Mouse (Mus musculus): Measurements from ENCODE around the gene Unk. TPM values are rescaled to one million over a fixed set of nuclear protein-coding genes. Genes with fewer than 3 reads are reported as not detected.

Gene Unk
- total and polyA plus RNA-seq, 3 experiments = 21.7 to 42.3 TPM; not detected in 1

GRCm38 (mm10) chr11:116076836-116077235 is 46.7 kb downstream of the Unk start:
- peaks cover 0 to 21% of the 10 kb centered on the region in 2 experiments; a peak in 2 of 4 replicates for H3K36me3 ChIP-seq (ENCODE audit: control insufficient read depth in 1 of 2, insufficient read depth in 2 of 2, low read length in 2 of 2)
- peaks cover 11 to 21% of the 10 kb centered on the region in 2 experiments for H3K4me1 ChIP-seq (ENCODE audit: control insufficient read depth in 1 of 2, insufficient read depth in 2 of 2, low read length in 2 of 2)
- H3K9me3 ChIP-seq (replicated peaks; ENCODE audit: insufficient read depth, low read length) = no peaks in the 10 kb centered on the region
- H3K4me3 ChIP-seq (ENCODE audit: control insufficient read depth in 1 of 2, insufficient read depth in 1 of 2, low read depth in 2 of 2, low read length in 2 of 2) = peak overlapping the region; percentile 59 to 78
- no peaks in the 10 kb centered on the region for H3K27me3 ChIP-seq (ENCODE audit: control insufficient read depth in 1 of 2, insufficient read depth in 2 of 2, low read length in 2 of 2)
- peak overlapping the region; percentile 94 for H3K9ac ChIP-seq (ENCODE audit: control insufficient read depth, low read depth, low read length, poor library complexity, severe bottlenecking)
- peak; percentile 94 for DNase-seq (ENCODE audit: low read depth, low spot score)
- peaks cover 21% of the 10 kb centered on the region for H3K79me2 ChIP-seq (ENCODE audit: control insufficient read depth, insufficient read depth, low read length, poor library complexity)
- H3K27ac ChIP-seq (ENCODE audit: control insufficient read depth, low read depth, low read length) = peak overlapping the region; percentile 97
- TF ChIP-seq SMC3 (IDR thresholded peaks at IDR 0.05; ENCODE audit: low read depth, low read length) (no peak; the same call in 1 of the 2 replicates), ELF1 (IDR thresholded peaks at IDR 0.05; ENCODE audit: low read depth, low read length) (peak; percentile 82), GATA1 (IDR thresholded peaks at IDR 0.05; ENCODE audit: low read depth, low read length) (peak; percentile 92), USF2 (IDR thresholded peaks at IDR 0.05; ENCODE audit: borderline replicate concordance in 1 of 2, insufficient read depth in 1 of 2, low read depth in 1 of 2, low read length in 2 of 2) (no peak), MAZ (IDR thresholded peaks at IDR 0.05; ENCODE audit: low read depth, low read length) (peak; percentile 98), SIN3A (IDR thresholded peaks at IDR 0.05; ENCODE audit: low read length) (peak; percentile 97), KAT2A (conservative IDR thresholded peaks at IDR 0.05; ENCODE audit: low read depth, low read length) (no peak; the same call in 1 of the 2 replicates), EP300 (IDR thresholded peaks at IDR 0.05; ENCODE audit: low read depth in 1 of 2, low read length in 2 of 2) (peak; percentile 86 to 95), USF1 (IDR thresholded peaks at IDR 0.05; ENCODE audit: low read depth, low read length) (no peak), NELFE (IDR thresholded peaks at IDR 0.05; ENCODE audit: low read depth, low read length) (peak; percentile 87), ZKSCAN1 (IDR thresholded peaks at IDR 0.05; ENCODE audit: low read depth, low read length) (no peak), MEF2A (IDR thresholded peaks at IDR 0.05; ENCODE audit: extremely low read depth, insufficient replicate concordance, low read depth, low read length, poor library complexity, severe bottlenecking) (peak; percentile 57; the same call in 1 of the 2 replicates), MXI1 (IDR thresholded peaks at IDR 0.05; ENCODE audit: low read depth, low read length) (peak; percentile 62; the same call in 1 of the 2 replicates), ZMIZ1 (IDR thresholded peaks at IDR 0.05; ENCODE audit: low read depth, low read length) (peak; percentile 84), MYB (IDR thresholded peaks at IDR 0.05; ENCODE audit: low read depth, low read length) (peak; percentile 57; the same call in 1 of the 2 replicates), CHD2 (IDR thresholded peaks at IDR 0.05; ENCODE audit: low read length) (peak; percentile 31; the same call in 1 of the 2 replicates), TAL1 (IDR thresholded peaks at IDR 0.05; ENCODE audit: low read length) (peak; percentile 95), JUND (IDR thresholded peaks at IDR 0.05; ENCODE audit: low read depth, low read length) (no peak), ZC3H11A (IDR thresholded peaks at IDR 0.05; ENCODE audit: low read depth, low read length) (no peak), CHD1 (IDR thresholded peaks at IDR 0.05; ENCODE audit: low read depth, low read length) (0 out of 2 replicates have a peak, but pooled peaks have one; percentile 20), MYC (IDR thresholded peaks at IDR 0.05; ENCODE audit: low read depth, low read length) (peak; percentile 75; the same call in 1 of the 2 replicates), ZNF384 (IDR thresholded peaks at IDR 0.05; ENCODE audit: low read depth, low read length) (no peak), GABPA (IDR thresholded peaks at IDR 0.05; ENCODE audit: low read depth, low read length) (no peak), CTCF (IDR thresholded peaks at IDR 0.05 in 2 of 3, conservative IDR thresholded peaks at IDR 0.05 in 1 of 3; ENCODE audit: control insufficient read depth in 1 of 3, insufficient read depth in 1 of 3, low read depth in 2 of 3, low read length in 3 of 3, poor library complexity in 1 of 3, severe bottlenecking in 1 of 3) (no peak), POLR2A (IDR thresholded peaks at IDR 0.05; ENCODE audit: control insufficient read depth in 1 of 2, insufficient read depth in 1 of 2, low read depth in 1 of 2, low read length in 2 of 2, poor library complexity in 1 of 2) (peak; percentile 77 to 83; a peak in 3 of 4 replicates), ETS1 (IDR thresholded peaks at IDR 0.05; ENCODE audit: low read depth, low read length) (peak; percentile 97), POLR2AphosphoS2 (IDR thresholded peaks at IDR 0.05; ENCODE audit: low read length) (peak; percentile 94), TBP (IDR thresholded peaks at IDR 0.05; ENCODE audit: low read depth, low read length) (peak; percentile 86), TCF12 (IDR thresholded peaks at IDR 0.05; ENCODE audit: low read depth, low read length) (peak; percentile 98), HCFC1 (IDR thresholded peaks at IDR 0.05; ENCODE audit: low read depth, low read length) (peak; percentile 78), NRF1 (IDR thresholded peaks at IDR 0.05; ENCODE audit: insufficient read depth, low read depth, low read length, poor library complexity, severe bottlenecking) (no peak), POLR2AphosphoS5 (IDR thresholded peaks at IDR 0.05; ENCODE audit: borderline replicate concordance, low read depth, low read length) (0 out of 2 replicates have a peak, but pooled peaks have one; percentile 39), RAD21 (IDR thresholded peaks at IDR 0.05; ENCODE audit: low read depth, low read length) (no peak), UBTF (IDR thresholded peaks at IDR 0.05; ENCODE audit: borderline replicate concordance, insufficient read depth, low read depth, low read length) (no peak), RCOR1 (IDR thresholded peaks at IDR 0.05; ENCODE audit: low read depth, low read length) (peak; percentile 74), BHLHE40 (IDR thresholded peaks at IDR 0.05; ENCODE audit: borderline replicate concordance, low read depth, low read length) (peak; percentile 55; the same call in 1 of the 2 replicates), MAX (IDR thresholded peaks at IDR 0.05; ENCODE audit: low read length) (peak; percentile 75)

Measured in MEL (cell line).